Mouse (Mus musculus) thymus, postnatal 14 days (tissue): ENCODE data around the gene Pstpip1.

ENCODE experiments used
- DNase-seq: peaks from one replicate; pipeline ENCODE4 v3.0.0; 2021

Pstpip1 gene

DNA sequence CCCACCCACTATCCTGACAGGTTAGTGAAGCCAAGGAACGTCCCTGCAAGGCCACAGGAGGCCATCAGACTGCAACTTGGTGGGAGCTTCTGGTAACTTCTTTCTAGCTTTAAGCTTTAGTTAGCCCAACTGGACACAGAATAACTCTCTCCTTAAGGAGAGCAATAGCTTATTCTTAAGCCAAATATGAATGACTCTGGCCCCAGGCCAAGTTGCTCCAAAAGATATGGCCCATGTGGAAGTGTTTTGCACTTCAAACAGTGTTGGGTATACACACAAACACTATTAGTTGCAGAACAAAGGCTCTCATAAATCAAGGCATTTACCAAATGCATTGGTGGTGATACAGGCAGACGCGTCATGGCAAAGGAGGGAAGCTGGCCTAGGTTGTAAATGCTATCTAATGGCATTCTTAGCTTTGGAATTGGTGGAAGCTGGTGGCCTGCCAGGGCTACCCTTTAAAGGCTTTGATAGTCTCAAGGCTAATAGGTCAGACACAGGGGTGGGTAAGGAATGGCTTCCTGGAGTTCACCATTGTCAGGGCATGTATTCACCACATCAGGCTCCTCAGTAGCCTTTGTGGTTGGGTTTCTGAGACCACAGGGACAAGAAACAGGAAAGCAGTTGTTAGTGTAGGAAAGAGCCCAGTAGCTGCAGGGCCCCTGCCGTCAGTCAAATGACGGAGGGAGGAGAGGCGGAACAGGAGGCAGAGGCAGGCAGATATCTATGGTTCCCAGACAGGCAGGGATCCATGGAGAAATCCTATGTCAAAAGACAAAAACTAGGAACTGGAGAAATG lies 16.7 kb downstream of the Pstpip1 start:
- no peak for DNase-seq

DNA sequence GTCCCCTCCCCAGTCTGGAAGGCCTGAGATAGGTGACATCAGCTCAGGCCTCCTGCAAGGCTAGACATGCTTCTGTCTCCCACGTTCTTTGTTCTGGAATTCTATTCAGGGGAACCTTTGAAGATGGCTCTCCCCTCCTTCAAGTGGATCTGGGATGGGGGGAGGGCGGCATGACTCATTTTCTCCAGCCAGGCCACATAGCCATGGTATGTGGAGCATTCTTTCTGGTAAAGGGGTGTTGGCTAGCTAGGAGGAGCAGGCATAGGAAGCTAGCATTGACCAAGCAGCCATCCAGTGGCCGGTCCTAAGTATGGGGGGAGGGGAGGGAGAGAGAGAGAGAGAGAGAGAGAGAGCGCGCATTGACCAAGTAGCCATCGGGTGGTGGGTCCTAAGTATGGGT lies 17.8 kb downstream of the Pstpip1 start:
- no peak for DNase-seq

DNA sequence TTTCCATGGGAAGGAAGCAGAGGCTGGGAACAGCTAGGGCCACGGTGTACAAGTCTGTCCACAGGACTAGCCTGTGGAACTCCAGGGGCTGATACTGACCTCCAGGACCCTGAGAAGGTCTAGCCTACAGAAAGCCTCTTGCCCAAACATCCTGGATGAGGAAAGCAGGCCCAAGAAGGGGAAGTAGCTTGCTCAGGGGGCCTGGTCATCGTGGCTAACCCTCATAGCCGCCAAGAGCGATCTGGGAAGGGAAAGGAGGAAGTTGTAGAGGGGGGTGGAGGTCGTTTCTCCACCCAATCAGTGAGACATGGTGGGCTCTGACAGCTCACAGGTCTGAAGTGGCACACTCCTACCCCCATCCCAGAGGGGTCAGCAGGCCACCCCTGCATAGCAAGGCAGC lies 18.4 kb downstream of the Pstpip1 start:
- no peak for DNase-seq

DNA sequence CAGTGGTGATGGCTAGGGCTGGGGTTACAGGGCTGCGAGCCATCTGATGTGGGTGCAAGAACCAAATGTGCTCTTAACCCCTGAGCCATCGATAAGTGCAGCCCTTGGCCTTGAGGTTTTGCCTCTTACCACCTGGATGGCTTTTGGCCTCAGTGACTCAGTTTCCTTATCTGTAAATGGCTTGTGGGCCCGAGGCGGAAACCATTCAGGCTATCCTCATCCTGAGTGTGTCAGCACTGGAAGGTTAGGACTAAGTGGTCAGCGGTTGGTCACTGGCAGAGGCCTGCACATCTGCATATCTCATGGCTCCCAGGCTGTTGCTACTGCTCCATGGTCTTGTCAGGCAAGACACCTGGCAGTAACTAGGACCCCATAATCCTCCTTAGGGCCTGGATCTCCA lies 28.3 kb downstream of the Pstpip1 start:
- DNase-seq, result no peak

DNA sequence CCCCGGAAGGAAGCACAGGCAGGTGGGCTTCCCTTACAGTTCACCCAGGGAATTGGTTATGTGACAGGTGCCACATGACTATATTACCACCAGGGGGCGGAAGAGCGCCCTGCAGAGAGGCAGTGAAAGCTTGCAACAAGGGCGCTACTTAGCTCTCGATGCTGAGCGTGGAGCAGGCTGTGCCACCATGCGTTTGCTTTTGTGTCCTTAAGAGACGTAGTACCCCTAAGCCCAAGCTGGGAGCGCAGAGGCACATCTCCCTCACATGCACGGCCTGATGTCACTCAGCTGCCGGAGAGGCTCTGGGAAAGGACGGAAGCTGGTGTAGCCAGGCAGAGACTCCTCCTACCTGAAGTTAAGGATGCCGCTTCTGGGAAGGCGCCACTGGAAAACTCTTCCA lies 28.8 kb downstream of the Pstpip1 start:
- peak; percentile 78 for DNase-seq

DNA sequence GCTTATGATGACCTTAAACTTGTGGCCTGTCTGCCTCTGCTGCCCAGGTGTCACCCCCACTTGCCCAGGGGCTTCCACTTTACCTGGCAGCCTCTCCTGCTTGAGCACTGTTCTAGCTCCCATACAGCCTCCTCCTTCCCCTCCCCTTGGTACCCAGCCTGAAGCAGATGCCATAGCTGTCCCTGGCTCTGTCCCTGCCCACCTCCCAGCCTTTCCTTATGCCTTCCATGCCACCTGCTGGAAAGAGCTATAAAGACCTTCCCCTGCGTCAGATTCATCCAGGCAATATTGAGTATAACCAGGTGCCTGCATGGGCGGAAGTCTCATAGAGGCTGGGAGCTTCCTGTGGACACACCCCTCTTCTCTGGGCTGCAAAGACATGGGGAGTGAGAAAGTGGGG lies 29.9 kb downstream of the Pstpip1 start:
- no peak for DNase-seq

DNA sequence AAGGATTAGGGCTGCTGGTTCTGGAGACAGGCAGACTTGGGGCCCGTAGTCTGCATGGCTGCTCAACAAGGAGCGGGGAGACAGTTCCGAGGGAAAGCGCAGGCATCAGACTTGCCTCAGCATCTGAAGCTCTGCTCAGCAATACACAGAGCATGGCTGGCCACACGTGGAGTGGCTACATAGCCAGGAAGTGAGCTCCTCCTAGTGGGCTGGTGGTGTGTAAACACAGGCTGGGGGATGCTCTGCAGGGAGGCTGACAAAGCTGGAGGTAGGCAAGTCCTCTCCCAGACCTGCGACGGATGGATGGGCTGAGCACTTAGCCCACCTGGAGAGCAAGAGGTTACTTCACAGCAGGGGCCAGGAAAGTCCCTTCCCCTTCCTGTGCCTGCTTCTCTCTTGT lies 31.3 kb downstream of the Pstpip1 start:
- DNase-seq, result peak; percentile 55

DNA sequence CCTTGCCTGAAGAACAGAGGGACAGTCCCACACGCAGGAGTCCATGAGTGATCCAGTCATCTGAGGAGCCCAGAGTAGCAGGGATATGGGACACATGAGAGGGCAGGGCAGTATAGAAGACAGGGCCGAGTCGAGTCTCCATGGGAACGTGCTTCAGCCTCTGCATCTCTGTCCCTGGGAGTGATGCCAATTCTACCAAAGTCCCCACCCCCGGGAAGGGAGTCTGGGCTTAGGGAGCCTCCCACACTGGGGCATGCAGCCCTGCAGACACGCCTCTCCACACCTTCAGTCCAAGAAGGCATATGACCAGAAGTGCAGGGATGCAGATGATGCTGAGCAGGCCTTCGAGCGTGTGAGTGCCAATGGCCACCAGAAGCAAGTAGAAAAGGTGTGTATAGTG lies 33.2 kb downstream of the Pstpip1 start:
- no peak for DNase-seq

DNA sequence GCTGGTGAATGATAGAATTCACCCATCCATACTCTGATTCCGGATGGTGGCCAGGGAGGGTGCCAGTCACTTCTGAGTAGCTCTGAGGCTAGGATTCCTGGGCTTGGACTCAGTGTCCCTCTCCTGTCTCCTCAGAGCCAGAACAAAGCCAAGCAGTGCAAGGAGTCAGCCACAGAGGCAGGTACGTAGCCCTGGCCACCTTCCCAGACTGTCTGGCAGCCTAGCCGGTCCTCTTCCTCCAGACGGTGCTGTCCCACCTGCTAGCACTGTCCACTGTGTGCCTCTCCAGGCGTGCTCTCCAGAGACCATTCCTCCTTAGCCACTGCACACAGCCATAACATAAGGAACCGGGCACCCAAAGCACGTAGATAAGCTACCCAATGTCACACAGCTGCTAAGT lies 33.9 kb downstream of the Pstpip1 start:
- DNase-seq, result no peak

DNA sequence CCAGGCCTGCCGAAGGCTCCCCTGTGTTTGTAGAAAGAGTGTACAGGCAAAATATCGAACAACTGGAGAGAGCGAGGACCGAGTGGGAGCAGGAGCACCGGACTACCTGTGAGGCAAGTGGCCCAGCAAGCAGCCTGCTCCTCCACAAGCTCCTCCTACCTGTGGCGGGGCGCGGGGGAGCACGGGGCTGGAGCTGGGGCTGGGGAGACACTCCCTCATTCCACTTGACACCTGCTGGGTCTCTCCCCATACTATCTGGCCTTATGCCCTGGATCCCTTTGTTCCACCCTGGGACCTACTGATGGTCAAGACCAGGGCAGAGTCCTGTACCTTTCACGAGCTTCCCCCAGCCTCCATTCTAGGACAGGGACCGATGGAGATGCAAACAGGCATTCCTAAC lies 34.8 kb downstream of the Pstpip1 start:
- DNase-seq, result no peak

DNA sequence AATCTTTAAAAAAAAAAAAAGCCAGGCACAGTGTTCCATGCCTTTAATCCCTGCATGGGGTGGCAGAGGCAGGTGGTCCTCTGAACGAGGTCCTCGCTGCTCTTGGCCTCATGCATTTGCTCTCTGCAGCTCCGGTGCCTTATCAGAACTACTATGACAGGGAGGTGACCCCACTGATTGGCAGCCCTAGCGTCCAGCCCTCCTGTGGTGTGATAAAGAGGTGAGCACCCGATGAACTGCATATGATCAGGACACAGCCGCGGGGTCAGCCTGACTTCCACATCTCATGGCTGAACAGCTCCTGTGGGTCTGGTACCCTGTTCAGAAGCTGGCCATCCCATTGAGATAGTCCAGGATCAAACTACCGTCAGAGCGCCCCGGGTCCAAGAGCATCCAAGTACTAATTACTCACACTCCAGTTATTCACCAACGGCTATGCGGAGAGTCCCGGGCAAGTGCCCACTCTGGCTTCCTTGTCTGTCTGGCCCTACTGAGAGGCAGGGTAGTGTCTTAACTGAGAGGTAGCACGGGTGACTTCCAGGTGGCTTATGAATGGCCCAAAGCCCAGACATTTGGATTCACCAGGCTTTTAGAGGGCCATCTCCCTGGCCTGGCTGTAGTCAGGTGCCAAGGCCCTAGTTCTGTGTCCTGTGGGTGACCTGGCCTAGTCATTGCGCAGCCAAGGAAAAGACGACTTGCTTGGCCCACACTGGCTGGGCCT lies 36.9 kb downstream of the Pstpip1 start:
- no peak for DNase-seq

DNA sequence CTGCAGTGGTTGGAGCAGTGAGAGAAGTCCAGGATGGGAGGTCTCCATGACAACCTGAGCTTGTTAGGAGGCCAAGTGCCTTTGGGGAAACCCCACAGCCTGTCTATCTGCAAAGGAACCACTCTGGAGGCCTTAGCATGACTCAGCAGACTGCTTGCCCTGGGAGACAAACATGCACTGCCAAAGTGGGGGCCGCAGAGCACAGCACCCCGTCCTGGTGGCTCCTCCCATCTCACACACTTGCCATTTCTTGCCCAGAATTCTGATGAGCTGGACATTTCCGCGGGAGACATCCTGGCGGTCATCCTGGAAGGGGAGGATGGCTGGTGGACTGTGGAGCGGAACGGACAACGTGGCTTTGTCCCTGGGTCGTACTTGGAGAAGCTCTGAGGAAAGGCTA lies 38.6 kb downstream of the Pstpip1 start:
- no peak for DNase-seq

DNA sequence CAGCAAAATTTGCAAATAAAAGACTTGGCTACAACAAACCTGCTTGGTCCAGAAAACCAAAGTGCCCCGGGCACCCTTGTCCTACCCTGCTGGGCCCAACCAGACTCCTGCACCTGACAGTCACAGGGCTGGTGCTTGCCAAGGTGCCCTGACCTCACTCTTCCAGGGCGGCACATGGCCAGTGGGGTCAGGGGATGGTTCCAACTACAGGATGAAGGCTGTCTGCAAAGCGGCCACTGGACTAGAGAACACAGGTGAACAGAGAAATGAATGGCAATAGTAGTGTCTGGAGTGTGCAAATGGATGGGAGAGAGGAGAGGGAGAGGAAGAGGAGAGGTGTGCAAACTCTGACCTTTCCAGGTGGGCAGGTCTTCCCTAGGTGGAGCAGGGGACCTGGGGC lies 40.2 kb downstream of the Pstpip1 start:
- DNase-seq, result no peak

DNA sequence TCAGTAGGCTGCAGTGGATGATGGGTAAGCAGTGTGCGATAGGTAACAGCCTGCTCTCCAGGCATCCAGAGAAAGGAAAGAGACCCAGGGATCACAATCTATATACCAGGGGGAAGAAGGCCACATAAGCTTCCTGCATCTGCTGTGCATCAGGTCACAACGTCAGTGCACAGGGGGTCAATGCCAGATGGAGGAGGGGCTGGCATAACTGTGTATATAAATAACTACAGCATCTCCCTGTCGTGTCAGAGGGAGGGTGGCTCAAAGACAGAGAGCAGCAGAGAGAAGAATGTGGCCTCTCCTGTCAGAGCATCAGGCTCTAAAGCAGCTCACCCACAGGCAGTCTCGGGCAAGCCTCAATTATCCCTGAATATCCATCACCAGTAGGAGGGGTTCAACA lies 40.8 kb downstream of the Pstpip1 start:
- DNase-seq, result no peak

DNA sequence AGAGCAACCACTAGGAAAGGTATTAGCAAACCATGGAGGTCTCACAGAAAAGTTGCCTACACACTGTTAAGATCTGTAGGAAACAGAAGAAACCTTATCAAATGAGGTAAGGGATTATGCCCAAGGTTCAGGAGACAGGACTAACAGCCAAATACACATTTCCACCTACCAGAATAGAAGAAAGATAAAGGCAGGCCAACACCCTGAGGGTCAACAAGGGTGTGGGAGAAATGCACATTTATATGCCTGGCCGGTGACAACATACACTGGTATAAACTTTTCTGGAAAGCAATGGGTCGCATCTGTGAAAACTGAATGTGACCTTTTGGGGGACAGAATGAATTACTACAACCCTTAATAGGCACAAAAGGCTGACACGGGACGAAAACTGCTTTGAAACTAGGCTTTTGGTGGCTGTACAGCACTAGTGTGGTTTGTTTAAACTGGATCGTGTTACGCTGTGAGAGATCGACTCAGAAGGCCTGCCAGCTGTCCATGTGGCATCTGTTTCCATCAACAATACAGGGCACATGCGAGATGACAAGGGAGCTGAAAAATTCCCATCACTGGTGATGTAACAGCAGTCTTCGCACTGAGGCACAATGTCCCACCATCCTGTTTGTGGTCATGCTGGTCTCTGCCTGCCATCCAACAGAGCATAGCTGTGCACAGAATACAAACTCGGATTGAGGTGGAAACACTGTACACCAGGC lies 42.2 kb downstream of the Pstpip1 start:
- DNase-seq, result no peak

DNA sequence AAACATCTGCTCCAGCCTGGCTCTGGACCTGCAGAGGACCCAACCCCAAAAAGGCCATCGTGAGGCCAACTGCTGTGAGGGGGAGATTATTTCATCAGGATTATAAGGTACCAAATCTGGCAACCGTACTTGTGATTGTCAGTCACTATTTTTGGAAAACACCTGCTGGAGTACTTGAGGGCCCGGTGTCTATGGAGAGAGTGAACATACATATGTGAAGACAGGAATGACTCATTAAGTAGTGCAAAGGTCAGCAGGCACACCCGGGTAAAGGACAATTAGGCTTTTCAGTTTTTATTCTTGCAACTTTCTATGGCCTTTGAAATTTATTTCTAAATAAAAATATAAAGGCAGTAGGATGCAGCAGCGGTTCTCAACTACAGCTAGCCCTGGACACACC lies 44.2 kb downstream of the Pstpip1 start:
- no peak for DNase-seq

DNA sequence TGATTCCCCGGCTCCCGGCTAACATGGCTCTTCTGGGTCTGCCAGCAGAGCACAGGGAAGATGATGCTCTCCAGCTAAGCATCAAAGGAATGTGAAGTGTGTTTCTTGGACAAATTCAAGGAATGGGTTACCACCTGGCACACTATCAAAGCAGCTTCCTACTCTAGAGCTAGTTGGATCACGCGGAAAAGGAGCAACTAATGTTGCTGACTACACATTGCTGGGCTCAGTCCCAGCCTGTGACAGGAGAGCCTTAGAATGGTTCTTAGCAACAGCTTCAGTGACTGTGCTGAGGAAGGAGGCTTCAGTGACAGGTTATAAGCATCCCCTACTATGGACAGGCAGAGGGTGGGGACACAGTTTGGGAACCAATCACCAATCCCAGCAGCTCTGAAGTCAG lies 44.9 kb downstream of the Pstpip1 start:
- DNase-seq, result no peak

DNA sequence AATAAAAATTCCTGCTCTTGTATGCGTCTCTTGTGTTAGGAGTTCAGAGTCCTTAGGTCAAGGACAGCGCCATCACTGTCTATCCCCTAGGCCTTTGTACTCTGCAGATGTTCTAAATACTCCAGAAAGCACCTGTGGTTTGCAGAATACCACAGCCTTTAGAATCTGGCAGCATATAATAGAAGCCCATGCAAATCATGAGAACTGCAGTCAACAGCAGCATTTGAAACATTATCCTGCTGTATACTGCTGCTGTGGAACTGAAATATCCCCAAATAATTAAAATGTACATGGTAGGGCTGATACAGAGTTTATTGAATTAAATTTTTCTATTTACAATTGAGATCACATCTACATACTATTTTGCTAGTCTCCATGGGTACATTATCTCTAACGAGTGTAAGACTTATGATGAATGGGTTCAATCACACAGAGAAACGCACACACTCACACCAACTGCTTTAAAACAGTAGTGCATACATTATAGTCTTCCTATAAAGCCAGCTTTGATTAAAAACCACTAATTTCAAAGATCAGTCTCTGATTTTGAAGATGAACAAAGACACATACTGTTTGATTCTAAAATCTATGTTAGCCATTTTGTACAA lies 45.9 kb downstream of the Pstpip1 start:
- DNase-seq, result no peak

DNA sequence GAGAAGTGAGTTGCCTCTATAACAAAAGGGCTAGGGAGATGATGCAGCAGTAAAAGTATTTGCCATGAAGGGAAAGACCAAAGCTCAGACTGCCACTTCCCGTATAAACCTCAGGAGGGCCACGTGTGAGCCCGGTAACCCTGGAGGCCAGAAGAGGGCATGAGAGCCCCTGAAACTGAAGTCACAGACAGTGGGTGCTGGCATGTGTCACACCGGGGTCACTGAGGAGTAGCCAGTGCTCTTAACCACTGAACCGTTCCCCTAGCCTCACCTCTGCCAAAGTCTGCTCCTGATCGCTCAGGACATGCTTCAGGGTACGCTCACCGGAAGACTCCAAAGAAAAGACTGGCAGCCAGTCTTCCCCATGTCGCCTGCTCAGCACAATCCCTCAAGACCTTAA lies 52.0 kb downstream of the Pstpip1 start:
- no peak for DNase-seq

DNA sequence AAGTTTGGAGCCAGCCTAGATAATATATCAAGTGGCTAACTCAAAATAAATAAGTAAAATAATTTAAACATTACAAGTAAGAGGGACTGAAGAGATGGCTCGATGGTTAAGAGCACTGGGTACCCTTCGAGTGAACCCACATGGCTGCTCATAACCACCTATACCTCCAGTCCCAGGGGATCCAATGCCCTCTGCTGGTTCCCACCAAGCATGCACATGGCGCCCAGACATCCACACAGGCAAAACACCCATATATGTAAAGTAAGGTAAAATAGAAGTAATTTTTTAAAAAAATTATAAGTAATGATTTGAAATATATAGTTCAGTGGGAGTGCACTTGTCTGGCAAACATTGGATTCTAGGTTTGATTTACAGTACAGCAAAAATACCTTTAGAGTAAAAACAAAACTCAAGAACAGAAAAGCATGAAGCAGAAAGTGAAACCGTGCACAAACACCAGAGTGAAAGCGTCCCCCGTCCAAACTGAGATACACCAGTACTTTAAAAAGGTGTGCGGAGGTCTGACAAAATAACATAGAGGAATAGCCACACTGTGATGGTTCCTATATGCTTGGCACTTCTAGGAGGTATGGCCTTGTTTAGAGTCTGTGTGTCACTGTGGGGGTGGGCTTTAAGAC lies 54.7 kb downstream of the Pstpip1 start:
- DNase-seq, result no peak

DNA sequence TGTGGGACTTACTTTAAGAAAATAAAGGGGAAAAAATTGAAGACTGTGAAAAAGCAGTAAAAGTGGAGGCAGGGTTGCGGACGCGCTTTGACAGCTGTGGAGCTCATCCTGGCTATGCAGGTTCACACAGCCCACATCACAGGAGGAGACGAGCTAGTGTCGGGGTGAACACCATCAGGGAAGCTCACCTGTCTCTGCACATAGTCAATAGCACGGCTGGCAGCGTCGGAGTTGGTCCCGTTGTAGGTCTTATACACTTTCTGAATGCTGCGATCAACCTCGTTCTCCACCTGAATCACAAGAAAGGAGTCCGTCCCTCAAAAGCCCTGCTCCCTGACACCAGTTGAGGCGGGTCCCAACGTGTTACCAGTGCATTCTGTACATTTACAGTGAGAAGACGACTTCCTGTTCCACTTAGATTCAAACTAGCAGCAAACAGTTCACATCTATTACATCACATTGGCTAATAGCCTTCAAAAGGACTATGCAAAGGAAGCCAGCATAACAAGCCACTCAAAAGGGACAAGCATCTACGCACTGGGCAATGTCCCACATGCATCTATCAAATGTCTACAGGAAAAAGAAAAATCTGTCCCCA lies 56.7 kb downstream of the Pstpip1 start:
- DNase-seq, result peak; percentile 65

DNA sequence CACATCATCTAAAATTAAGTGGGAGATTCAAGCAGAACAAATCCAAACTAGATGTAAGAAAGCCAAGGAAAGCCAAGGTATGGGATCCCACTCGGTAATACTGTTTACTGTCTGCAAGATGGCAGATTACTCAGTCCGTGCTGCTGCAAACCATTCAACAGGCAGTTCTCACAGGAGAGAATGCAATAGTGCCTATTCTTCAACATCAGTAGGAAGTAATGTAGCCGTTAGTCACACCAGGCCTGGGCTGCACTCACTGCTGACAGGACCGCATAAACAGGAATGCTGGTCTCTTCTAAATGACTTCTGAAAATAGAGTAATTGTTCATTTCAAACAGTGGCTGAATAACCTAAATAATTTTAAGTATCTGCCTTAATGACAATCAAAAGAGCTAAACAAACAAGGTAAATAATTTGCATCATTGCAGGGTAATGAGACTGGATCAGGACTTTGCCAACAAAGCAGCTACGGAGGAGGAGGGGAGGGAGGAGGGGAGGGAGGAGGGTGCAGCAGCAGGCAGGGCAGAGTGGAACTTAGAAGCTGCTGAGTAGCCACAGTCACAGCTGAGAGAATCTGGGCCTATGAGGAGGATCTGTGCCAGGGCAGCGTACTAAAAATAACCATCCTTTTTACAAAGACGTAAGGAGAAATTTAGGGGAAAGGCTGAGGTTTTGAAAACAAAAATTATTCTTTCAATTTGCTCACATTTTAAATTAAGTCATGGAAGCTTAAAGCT lies 62.2 kb downstream of the Pstpip1 start:
- no peak for DNase-seq
